Mouse (Mus musculus) thymus, adult 2 months (tissue): ENCODE results near the gene Emsy. TPM values are rescaled to one million over a fixed set of nuclear protein-coding genes. Genes with fewer than 3 reads are reported as not detected.

ENCODE experiments used
- DNase-seq: peaks from one replicate; pipeline ENCODE4 v3.0.0; 2021
- H3K27ac ChIP-seq: fragments of 200-500 bp; 2 replicates; pipeline ENCODE4 v1.5.1; 2012; ENCODE audit warnings: low read length, control low read depth; ENCODE audit not compliant: control insufficient read depth, insufficient read depth
- H3K27me3 ChIP-seq: fragments of 200-500 bp; 2 replicates; pipeline ENCODE4 v1.6.1; 2012; ENCODE audit warnings: mild to moderate bottlenecking, low read length, moderate library complexity, mixed read lengths; ENCODE audit not compliant: control insufficient read depth, insufficient read depth
- H3K36me3 ChIP-seq: fragments of 200-500 bp; 2 replicates; pipeline ENCODE4 v1.6.1; 2012; ENCODE audit warnings: mild to moderate bottlenecking, low read length, moderate library complexity; ENCODE audit not compliant: control insufficient read depth, insufficient read depth
- H3K4me1 ChIP-seq: fragments of 200-500 bp; replicated peaks from 2 replicates; pipeline ENCODE4 v1.6.1; 2012; ENCODE audit warnings: low read length; ENCODE audit not compliant: control insufficient read depth, insufficient read depth
- H3K4me3 ChIP-seq: fragments of 200-500 bp; 2 replicates; pipeline ENCODE4 v1.5.1; 2012; ENCODE audit warnings: mild to moderate bottlenecking, low read length, control low read depth, moderate library complexity; ENCODE audit not compliant: control insufficient read depth, insufficient read depth
- CTCF ChIP-seq: fragments of 200-500 bp; IDR thresholded peaks from 2 replicates; pipeline ENCODE4 v1.5.1; 2012; ENCODE audit warnings: mild to moderate bottlenecking, control low read depth, low read length, moderate library complexity, borderline replicate concordance; ENCODE audit not compliant: control insufficient read depth, poor library complexity, insufficient read depth; ENCODE audit errors: extremely low read depth
- POLR2A ChIP-seq: fragments of 200-500 bp; IDR thresholded peaks from 2 replicates; pipeline ENCODE4 v1.6.1; 2012; ENCODE audit warnings: mild to moderate bottlenecking, low read length, control low read depth, moderate library complexity; ENCODE audit not compliant: control insufficient read depth, poor library complexity, insufficient read depth; ENCODE audit errors: extremely low read depth
- WGBS: fragments of 180-500 bp; shearing (Covaris S2); methylation state at CpG from one replicate; pipeline ENCODE4 v1.1.7; 2018; 5-methylcytosine and 5-hydroxymethylcytosine counted together
- polyA plus RNA-seq: library from polyadenylated mRNA; depleted of rRNA; stranded (reverse); fragments of >200 nt; gene quantifications from 2 replicates; pipeline ENCODE4 v1.2.3, GENCODE M21; 2012

Emsy gene
- polyA plus RNA-seq, 1 experiment, result 52.8 TPM

GRCm38 (mm10) chr7:98564607-98565364 is 91.8 kb downstream of the Emsy start:
- TF ChIP-seq CTCF (no peak), POLR2A (no peak)
- 27% methylated on average over 9 of the region's 9 CpGs for WGBS
- Histone ChIP-seq H3K4me1 (peaks cover 47% of the 10 kb centered on the region), H3K4me3 (no peak overlapping the region), H3K27ac (peak overlapping the region; percentile 68), H3K36me3 (no peaks in the 10 kb centered on the region), H3K27me3 (no peaks in the 10 kb centered on the region)
- peak; percentile 37 for DNase-seq

DNA sequence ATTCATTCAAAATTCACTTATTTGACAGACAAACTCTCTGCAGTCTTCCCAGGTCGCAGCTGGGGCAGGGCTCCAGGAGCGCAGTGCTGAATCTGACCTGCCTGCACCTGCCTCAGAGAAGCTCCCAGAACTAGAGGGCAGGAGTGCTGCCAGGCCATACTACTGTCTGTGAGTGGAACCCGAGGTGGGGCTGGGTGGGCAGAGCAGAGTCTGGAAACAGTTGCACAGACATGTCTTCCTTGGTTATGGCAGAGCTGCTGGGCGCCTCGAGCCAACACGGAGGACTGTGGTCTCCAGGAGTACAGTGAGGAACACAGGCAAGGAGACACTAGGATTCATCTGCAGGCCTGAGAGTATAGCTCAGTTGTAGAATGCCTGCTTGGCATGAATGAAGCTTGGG is 92.6 kb downstream of the Emsy start:
- peak overlapping the region; percentile 68 for H3K27ac ChIP-seq

DNA sequence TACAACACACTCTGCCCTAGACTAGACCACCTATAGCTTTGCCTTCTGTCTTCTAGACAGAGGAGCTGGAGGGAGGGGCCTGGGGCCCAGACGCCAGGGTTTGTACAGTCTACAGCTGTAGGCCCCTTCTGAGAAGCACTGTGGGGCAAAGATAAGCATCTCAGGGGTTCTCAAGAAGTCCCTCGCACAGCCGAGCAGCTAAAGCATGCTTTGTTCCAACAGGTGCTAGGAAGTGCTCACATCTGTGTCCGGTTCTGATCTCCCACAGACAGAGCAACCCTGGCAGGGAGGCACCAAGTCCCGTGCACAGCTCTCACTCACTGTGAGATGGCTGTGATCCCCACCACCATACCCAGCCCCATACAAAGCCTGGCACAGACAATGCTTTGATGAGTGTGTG is 93.6 kb downstream of the Emsy start:
- peak overlapping the region; percentile 83 for H3K27ac ChIP-seq
- no peak overlapping the region for H3K4me3 ChIP-seq
- DNase-seq, result peak; percentile 80
- WGBS, result 3% methylated on average over 5 of the region's 5 CpGs
- TF ChIP-seq CTCF (0 out of 2 replicates have a peak, but pooled peaks have one; percentile 17), POLR2A (no peak)
- H3K27me3 ChIP-seq, result no peaks in the 10 kb centered on the region
- no peaks in the 10 kb centered on the region for H3K36me3 ChIP-seq
- H3K4me1 ChIP-seq, result peaks cover 62% of the 10 kb centered on the region

More for the DNA sequence above, 92.6 kb downstream of the Emsy start:
- H3K27me3 ChIP-seq, result no peaks in the 10 kb centered on the region
- peak; percentile 40 for DNase-seq
- TF ChIP-seq POLR2A (no peak), CTCF (0 out of 2 replicates have a peak, but pooled peaks have one; percentile 8)
- peaks cover 53% of the 10 kb centered on the region for H3K4me1 ChIP-seq
- H3K4me3 ChIP-seq, result no peak overlapping the region
- WGBS, result 32% methylated on average over 6 of the region's 6 CpGs
- no peaks in the 10 kb centered on the region for H3K36me3 ChIP-seq

GRCm38 (mm10) chr7:98562186-98562585 is 94.4 kb downstream of the Emsy start:
- peak overlapping the region; percentile 80 for H3K27ac ChIP-seq
- H3K27me3 ChIP-seq, result no peaks in the 10 kb centered on the region
- H3K4me3 ChIP-seq, result no peak overlapping the region
- peaks cover 70% of the 10 kb centered on the region for H3K4me1 ChIP-seq
- peak; percentile 26 for DNase-seq
- no peaks in the 10 kb centered on the region for H3K36me3 ChIP-seq
- WGBS, result 27% methylated on average over 8 of the region's 8 CpGs
- TF ChIP-seq POLR2A (no peak), CTCF (no peak)

DNA sequence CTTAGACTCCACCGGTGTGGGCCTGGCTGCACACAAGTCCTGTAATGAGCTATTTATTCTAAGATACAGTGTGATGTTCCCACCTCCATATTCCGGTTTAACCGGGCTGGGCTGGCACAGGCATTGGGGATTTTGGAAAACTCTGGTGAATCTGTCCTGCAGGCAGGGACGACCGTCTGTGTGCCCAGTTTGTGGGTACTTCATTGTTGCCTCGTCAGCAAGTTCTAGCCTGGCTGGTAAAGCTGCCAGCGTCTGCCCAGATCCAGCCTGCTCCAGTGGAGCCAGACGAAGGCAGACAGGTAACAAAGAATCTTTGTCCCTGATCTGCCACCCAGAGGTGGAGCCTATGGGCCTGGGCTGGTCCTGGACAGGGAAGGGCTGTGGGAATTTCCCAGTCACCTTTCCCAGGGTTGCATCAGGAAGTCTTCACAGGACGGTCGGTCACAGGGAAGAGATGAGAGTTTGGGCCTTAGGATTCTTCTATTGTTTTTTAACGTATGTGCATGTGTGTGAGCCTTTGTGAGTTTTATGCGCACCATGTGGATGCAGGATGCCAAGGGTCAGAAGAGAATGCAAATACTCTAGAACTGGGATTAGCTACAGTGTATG is 94.9 kb downstream of the Emsy start:
- TF ChIP-seq CTCF, result no peak
- no peak for TF ChIP-seq POLR2A
- Histone ChIP-seq H3K36me3 (no peaks in the 10 kb centered on the region), H3K27ac (peak overlapping the region; percentile 15), H3K4me1 (peaks cover 75% of the 10 kb centered on the region), H3K4me3 (no peak overlapping the region), H3K27me3 (no peaks in the 10 kb centered on the region)
- no peak for DNase-seq
- WGBS, result 91% methylated on average over 12 of the region's 12 CpGs

GRCm38 (mm10) chr7:98558128-98558921 is 98.3 kb downstream of the Emsy start:
- 33% methylated on average over 9 of the region's 9 CpGs for WGBS
- Histone ChIP-seq H3K27me3 (no peaks in the 10 kb centered on the region), H3K27ac (peak overlapping the region; percentile 50), H3K4me1 (peaks cover 82% of the 10 kb centered on the region), H3K36me3 (no peaks in the 10 kb centered on the region), H3K4me3 (no peak overlapping the region)
- DNase-seq, result peak; percentile 37
- TF ChIP-seq POLR2A (no peak), CTCF (no peak)
